Mouse (Mus musculus) bone marrow macrophage, adult 2 months (primary cell): ENCODE measurements at regions not wholly inside any gene's neighbourhood (a gene's known extent, or its start where the extent isn't known, plus 50 kb on each side); places are given as distances from the start of the nearest gene placed in this dataset.

Source experiments
- CTCF ChIP-seq: IDR thresholded peaks from 2 replicates; pipeline ENCODE4 v1.5.1; 2012; ENCODE audit warnings: low read depth, mild to moderate bottlenecking, low read length, moderate library complexity
- POLR2A ChIP-seq: IDR thresholded peaks from 2 replicates; pipeline ENCODE4 v1.6.1; 2012; ENCODE audit warnings: mild to moderate bottlenecking, low read depth, low read length, borderline replicate concordance

GRCm38 (mm10) chr1:71938323-71939007, 273.6 kb downstream of the Mreg start:
- TF ChIP-seq POLR2A (no peak), CTCF (no peak)
